Mouse (Mus musculus) cerebellum, postnatal 10 days (tissue): ENCODE results near the gene Wls.

ENCODE experiments used
- DNase-seq, 2 experiments: peaks; one replicate each; pipeline ENCODE4 v3.0.0; 2021; ENCODE audit warnings: mixed read lengths in 2 of 2

Gene Wls

DNA sequence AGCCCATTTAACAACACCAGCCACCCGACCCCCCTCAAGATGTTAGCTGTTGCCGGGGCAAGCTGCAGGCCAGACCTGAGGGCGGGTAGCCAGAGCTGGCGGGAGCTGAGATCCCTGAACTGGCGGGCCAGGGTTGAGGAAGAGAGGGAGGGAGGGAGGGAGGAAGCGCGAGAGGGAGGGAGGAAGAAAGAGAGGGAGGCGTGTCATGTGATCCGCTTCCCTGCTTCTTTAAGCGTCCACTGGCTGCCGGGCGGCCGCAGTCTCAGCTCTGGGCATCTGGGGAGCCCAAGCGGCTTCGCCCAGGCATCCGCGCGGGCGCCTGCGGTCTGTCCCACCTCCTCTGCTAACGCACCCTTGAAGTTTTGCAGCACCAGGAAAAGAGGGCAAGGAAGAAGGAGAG, at the start of gene Wls:
Wls (plus strand) TSS at position 192 of the 400 bp plus-strand sequence.
- DNase-seq = peak; percentile 61 to 79

DNA sequence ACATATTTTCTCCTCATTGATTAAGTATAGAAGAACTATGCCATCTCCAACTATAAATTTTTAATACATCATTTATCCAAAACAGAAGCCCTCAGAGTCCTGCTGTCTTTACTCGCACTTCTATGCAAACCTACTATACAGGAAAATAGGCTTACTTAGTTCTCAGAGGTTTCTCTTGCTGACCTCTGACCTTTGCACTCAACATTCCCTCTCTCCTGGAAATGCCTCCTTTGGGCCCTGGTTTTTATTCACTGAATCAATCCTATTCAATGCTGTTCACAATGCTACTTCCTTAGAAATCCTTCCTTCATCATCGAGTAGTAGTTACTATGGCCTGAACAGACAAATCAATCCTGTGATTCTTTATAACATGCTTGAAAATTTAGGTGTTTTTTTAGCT, 49.7 kb upstream of the Wls start:
- no peak for DNase-seq

DNA sequence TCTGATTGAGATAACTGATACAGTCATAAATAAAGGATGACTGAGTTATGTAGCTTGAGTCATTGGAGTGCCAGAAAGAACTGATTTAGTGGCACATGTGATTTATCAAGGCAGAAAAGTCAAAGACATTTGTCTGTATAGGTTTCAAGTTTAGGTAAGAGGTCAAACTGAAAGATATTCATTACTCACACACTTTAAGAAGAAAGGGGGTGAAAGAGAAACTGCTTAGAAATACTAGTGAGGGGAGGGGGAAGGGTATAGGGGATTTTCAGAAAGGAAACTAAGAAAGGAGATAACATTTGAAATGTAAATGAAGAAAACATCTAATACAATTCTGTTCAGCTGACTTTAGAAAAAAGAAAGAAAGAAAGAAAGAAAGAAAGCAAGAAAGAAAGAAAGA, 7.9 kb upstream of the Wls start:
- DNase-seq = no peak

DNA sequence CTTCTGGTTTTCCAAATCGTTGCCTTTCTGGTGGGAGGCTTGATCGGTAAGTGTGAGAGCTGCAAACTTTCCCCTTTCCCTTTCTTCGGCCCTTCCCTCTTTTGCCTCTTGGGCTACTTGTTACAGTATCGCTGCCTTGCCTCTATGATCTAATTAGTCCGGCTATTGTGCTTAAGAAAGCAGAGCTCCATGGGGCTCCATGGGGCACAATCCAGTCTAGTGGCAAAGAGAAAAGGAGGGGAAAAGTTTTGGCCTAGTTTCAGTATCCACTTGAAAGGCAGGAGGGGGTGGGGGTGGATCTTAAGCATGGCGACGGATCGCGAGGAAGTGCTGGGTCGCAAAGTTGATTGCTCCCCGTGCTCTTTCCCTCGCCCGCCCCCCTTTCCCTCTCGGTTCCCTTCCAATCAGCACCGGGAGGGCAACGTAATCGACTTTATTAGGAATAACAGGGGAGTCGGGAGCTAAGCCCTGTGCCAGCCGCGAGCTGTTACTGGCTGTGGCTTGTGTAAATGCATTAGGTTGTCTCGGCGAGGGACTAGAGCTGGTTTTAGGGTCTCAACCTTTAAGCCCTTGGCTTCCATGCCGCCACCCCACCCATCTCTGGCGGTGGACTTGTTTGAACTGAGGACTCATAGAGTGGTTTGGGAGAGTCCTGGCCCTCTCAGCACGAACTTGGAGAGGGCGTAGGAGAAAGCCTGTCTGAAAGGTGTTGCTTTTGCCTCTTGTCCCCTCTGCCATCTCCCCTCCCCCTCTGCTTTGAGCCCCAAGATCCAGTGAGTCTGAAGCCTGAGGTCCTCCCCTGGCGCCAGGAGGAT, 737 bp downstream of the Wls start:
- DNase-seq = peak; percentile 24 to 49

DNA sequence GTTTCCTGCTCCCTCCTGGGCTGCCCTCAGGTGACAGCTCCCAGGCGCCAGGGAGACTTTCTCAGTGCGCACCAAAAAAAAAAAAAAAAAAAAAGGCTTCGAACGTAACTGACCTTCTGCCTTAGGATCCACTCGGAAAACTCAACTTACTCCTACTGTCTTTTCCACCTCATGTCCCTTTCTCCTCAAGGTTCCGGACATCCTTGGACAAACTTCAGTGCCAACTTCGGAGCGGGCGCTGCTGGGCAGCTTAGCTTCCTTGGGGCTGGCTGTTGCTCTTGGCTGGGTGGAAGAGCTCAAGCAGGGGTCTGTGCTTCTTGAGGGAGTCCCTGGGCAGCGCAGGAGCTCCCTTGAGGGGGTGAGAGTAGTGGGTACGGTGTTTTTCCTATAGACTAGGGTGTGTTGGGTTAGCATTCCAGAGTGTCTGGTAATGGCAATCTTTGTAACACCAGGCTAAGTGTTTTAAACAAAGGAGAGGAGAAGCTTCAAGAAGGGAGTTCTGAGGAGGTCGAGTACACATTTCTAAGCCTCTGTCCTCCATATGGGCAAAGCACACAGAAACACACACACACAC, 1.4 kb downstream of the Wls start:
- DNase-seq = peak; percentile 7 to 12

DNA sequence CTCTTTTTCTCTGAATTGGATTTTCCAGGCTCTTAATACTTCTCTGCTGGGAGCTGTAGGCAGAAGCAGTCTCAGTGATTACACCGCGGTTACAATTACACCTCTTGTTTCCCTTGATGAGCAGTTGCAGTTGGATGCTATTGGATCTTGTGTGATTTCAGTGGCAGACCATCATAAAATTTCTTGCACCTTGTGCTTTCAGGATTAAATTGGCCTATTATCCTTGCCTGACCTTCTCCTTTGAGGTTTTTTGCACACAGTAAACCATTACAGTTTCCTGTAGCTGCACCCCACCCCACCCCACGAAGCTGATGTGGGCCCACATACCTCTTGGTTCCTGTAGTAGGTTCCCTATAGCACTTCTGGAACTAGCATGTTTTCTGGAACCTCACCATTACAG, 2.0 kb downstream of the Wls start:
- no peak for DNase-seq

DNA sequence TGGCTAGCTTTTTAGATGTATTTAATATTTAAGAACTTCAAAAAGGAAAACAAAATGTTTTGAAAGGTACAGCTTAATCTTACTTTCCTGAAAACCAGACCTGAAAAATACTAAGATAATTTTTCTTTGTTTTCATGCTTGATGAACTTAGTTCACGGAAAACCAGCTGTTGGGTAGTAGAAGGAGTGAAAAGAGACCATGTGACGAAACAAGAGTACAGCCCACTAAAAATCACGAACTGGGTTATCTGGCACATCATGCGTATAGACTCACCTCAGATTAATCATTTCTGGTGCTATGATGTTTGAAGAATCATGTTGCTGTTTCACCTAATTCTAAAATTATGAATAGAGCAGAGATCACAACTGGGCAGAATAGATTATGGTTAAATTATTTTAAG, 3.7 kb downstream of the Wls start:
- DNase-seq = no peak

DNA sequence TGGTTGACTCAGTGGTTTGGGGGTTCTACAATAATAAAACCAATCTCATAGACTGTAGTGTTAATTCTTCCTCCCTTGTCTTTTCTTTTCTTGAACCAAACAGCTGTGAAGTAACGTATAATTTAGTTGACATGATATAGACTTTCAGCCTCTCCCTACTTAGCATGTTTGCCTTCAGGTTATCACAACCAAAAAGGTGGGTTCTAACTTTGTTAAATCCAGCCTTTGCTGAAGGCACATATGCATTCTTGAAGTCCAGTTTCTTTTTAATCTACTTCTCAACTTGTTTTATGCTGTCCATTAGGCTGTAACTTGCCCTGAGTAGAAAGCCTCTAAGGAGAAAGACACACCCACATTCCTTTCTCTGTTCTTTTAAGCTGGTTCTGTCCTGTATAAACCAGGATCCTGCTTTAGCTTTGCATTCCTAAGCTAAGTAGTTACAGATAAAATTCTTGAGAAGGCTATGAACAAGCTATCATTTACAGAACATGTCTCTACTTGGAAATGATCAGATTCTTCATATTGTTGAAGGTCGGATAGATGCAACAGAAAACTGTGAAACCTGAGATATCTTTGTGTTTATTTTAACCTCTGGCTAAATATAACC, 8.0 kb downstream of the Wls start:
- no peak for DNase-seq

DNA sequence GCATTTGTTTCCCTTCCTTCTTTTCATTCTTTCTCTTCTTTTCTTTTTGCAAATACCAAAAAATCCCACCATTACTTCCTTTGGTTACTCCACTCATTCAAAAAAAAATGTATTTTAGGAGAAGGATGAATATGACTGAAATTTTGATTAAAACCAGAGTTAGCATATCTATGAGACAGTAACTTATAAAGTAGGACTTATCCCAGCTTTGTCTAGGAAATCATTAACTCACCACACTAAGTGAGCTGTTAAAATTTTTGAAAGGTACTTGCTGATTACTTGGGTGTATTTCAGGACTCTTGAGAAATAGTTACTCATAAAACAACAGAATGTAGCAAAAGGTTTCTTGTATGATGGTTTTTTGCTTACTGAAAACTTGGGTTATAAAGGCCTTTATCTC, 8.7 kb downstream of the Wls start:
- DNase-seq = no peak

DNA sequence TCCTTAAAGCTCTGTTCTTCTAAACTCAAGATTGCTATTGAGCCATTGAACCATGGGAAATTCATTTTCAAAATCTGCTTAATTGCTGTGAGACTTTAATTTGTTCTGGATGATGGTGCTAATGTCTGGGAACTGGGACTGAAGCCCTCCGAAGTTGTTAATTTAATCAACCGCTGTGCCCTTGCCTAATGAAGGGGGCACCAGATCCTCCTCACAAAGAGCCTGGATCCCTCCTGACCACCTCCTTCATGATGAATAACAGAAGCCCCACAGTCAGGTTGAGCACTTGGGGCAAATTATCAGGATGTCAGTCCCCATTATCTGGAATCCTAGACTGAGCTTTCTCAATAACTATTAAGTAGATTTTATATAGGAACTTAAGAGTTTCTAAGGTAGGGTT, 12.0 kb downstream of the Wls start:
- no peak for DNase-seq

DNA sequence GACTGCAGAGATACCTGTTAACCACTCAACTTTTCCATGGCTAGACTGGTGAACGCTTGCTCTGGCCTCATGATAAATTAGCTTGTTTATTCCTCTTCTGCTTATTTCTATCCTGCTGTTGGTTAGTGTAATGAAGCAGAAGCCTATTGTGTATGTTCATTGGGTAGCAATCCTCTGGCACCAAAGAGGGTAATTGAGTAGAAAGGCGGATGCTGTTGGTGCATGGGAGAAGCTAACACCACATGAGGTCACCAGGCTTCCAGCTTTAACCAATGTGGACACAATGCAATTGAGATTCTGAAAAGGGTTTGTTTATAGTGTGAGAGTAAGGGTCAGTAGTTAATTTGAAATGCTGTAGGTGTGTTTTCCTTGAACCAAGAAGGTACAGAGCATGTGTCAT, 12.5 kb downstream of the Wls start:
- DNase-seq = peak; percentile 9 to 17

DNA sequence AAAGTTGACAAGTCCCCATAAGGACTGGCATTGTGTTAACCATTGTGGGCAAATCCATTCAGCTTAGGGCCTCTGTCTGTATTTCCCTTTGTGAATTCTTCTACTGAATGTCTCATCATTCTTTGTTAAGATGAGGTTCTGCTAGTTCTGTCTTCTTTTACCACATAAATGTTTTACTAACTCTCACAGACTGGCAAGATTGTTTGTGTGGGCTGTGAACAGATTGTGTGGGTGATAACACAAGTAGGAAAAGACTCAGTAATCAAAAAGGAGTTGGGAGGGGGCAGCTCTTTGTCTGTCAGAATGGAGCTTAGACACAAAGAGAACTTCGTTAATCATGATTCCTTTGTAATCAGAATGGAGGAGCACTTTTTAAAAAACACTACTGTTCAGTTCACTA, 17.6 kb downstream of the Wls start:
- no peak for DNase-seq

DNA sequence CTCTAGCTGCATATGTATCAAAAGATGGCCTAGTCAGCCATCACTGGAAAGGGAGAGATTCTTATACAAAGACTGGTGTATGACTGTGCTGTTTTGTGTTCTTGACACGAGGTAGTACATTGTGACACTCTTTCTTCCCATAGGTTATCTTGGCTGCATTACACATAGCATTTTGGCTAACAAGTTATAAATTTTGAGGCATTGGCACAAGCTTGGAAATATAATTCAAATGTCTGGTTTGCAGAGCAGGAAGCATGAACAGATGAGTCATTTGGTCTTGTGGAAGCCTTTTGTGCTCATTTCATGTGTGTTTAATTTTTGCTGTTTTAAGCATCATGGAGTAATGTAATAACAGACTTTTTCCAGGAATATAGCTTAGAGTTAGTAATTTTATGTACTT, 26.2 kb downstream of the Wls start:
- no peak for DNase-seq

DNA sequence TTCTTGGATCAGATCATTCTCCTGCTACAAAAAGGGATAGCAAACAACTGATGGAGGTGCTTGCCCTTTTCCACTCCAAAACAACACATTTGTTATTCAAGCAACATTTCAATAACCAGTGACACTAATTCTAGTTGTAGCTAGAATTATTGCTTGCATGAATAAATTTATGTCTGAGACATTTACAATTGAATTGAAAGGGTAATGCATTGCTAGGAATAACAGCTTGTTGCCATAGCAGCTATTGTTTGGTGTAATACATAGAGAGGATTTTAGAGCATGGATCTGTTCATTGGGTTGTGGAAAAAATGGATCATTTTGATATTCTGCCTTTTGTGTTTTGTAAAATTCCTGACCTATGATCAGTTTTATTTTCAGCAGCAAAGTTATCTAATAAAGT, 39.5 kb downstream of the Wls start:
- no peak for DNase-seq

DNA sequence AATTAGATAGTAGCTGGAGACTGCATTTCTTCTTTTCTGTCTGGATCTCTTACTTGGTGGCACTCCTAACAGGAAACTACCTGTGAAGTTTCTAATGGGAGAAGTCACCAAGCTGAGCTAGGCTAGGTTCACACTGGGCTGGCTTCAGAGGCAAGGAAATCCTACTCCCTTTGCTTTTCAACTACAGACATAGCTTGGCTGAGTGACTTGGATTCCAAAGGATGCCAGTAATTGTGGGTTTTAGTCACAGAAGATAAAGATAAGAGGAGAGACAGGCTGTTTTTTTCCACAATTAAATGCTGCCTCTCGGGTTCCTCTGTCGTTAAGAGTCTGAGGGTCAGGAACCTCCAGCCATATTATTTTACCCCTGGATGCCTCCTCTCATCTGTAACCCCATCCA, 43.9 kb downstream of the Wls start:
- no peak for DNase-seq

DNA sequence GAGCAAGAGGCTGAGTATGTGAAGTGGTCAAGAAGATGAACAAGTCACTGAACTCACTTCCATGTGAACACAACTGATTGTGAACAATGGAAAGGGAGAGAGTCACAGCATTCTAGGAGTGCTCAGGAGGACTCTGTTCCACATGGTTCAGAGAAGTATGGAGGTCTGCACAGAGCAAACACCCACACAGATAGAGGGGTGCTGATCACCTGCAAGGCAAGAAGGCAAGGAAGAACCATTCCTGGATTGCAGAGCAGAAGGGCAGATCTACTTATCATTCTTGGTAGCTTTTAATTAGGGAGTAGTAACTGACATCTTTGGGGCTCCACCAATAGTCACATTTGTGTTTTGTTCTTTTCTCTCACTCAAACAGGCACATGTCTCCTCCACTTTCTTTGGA, 45.3 kb downstream of the Wls start:
- no peak for DNase-seq

DNA sequence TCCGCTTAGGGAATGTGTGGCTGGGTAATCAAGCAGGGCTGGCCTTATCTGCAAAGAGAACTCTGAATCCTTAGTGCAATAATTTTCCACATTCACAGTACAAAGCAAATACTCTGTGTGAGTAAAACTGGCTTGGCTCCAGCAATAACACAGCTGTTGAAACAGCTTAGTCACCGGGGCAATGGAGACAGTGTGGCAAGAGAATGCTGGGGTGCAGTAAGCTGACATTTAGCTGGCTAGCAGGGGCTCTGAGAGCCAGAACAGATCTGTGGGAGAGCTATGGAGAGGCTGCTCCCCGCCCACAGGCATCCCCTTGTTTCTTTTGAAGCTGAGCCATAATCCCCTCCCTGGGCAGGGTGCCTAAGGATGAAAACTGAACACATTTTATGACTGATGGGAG, 45.8 kb downstream of the Wls start:
- peak; percentile 51 to 72 for DNase-seq

DNA sequence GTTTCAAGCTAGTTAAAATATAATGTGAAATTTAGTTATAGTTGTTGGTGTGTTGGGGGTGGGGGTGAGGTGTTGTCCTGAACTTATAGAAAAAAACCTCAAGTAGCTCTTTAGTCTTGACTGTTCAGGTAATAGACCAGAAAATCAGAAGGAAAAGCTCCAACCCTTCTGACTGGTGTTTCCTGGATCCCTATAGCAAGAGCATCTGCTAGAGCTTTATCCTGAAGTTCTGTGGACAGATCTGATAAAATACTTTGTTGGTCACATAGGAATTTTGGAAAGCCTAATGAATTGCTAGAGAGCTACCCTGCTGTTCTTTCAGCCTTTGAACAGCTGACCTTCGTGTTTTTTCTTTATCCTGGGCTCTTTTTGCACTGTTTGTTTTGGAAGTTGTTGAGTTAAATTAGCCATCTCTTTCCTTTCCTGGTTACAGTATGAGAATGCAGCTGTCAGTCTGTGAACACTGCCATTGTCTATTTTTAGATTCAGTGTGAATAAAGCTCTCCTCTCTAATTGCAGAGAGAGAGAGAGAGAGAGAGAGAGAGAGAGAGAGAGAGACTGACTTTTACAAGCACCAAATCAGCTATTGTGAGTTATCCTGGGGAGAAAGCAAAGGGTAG, 46.4 kb downstream of the Wls start:
- DNase-seq = no peak

DNA sequence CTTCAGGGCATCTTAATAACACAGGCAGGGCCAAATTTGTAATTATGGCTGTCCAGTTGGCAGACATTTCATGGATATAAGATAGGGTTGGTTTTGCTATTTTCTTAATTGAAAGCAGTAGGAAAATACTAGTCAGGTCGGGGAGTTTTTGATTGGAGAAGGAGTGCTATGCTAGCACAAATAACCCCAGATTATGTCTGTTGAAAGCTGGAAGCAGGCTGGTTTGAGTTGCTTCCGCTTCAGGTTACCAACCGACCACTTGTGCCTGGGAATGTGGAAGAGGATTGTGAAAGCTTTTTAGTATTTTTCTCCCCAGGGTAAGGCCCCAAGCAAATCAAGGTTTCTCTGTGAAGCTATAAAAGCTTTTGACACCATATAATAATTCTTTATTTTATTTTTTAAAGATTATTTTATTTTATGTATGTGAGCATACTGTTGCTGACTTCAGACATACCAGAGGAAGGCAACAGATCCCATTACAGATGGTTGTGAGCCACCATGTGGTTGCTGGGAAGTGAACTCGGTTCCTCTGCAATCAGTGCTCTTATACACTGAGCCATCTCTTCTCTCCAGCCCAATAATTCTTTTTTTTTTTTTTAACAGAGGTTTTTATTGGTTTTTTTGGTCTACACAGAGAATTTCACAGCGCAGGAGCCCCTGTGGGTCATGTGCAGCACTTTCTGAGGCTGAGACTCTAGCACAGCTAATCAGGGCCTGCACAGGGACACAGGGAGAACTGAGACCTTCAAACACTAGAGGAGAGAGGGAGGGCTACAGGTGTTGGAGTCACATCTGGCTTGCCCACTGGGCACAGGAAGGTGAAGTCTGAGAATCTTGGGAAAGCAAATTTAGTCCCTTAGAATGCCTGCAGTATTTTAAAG, 50.9 kb downstream of the Wls start:
- no peak for DNase-seq

DNA sequence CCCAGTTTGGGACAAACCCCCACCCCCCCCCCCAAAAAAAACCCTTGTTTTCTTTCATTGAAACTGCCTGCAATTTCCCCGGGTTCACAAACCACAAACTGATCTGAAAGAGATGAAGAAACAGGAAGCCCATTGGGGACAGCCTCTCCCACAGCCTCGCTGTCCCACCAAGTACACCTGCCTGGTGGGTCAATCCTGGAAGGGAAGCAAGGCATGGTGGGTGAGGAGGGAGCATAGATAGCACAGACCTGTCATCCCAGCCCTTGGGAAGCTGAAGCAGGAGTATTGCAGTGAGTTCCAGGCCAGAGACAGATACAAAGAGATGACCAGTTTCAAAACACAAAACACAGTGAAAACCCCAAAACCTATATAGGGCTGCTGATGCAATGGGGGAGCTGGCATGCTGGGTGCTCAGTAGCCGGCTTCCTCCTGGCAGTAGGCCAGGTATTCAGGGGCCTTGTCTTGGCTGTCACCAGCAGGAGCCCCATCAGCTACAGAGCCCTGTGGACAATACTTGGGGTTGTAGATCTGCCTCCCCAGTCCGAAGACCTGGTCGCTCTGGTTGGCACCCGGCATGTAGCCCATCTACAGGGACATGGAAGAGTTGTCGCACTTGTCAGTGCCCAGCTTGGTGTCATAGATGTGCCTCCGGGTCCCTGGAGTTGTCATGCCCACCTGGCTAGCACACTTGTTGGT, 51.7 kb downstream of the Wls start:
- DNase-seq = peak; percentile 7 to 10

DNA sequence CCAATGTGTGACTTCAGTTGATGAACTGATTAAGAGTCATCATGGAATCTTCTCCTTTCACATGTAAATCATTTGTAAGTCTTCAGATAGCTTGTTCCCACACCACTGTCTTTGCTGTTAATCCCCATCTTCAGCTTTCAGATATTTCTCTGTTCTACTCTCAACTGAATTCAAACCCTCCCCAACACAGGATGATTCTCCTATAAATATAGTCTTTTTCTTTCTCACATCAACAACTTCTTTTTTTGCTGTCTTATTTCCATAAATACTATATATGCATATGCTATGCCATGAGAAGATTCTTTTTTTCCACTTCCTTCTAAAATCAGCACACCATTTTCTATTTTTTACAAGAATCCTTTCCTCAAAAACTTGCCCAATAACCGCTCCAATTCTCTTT, 67.9 kb downstream of the Wls start:
- no peak for DNase-seq
